Mouse (Mus musculus) thymus, adult 2 months (tissue): ENCODE data around the gene Tcirg1.

Source experiments
- CTCF ChIP-seq: fragments of 200-500 bp; IDR thresholded peaks from 2 replicates; pipeline ENCODE4 v1.5.1; 2012; ENCODE audit warnings: mild to moderate bottlenecking, control low read depth, low read length, moderate library complexity, borderline replicate concordance; ENCODE audit not compliant: control insufficient read depth, poor library complexity, insufficient read depth; ENCODE audit errors: extremely low read depth
- POLR2A ChIP-seq: fragments of 200-500 bp; IDR thresholded peaks from 2 replicates; pipeline ENCODE4 v1.6.1; 2012; ENCODE audit warnings: mild to moderate bottlenecking, low read length, control low read depth, moderate library complexity; ENCODE audit not compliant: control insufficient read depth, poor library complexity, insufficient read depth; ENCODE audit errors: extremely low read depth

GRCm38 (mm10) chr19:3897557-3897956, 9.4 kb downstream of the Tcirg1 start:
- TF ChIP-seq CTCF (no peak), POLR2A (no peak)
